Mouse (Mus musculus): ENCODE data around the gene Lmx1b.

DNA sequence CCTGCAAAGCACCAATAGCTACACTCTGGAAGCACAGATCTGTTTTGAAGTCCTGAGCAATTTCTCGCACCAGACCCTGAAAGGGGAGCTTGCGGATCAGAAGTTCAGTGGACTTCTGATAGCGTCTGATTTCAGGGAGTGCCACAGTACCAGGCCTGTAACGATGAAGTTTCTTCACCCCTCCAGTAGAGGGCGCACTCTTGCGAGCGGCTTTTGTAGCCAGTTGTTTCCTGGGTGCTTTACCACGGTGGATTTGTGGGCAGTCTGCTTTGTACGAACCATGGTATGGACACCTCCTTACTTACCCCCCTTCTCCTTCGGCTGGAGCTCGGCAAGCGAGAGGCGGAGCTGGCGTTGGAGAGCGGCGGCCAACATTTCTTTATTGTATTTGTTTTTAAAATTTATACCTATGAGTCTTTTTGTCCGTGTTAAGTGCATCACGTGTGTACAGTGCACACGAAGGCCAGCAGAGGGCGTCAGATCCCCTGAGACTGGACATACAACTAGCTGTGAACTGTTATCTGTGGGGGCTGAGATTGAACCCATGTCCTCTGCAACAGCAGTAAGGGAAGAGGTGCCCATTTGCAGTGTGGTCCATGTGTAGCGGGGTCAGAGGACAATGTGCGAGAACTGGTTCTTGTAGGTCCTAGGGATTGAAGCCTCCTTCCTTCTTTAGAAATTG is 12.3 kb upstream of the Lmx1b start:
- no peak for TF ChIP-seq GATA1 (IDR thresholded peaks at IDR 0.05; ENCODE audit: borderline replicate concordance, low read length)
- TF ChIP-seq FLI1 (IDR thresholded peaks at IDR 0.05; ENCODE audit: low read length): no peak

Measured in megakaryocyte, embryonic 14.5 days (primary cell).